Mouse (Mus musculus): ENCODE data around the gene Slc9a5.

Gene Slc9a5

GRCm38 (mm10) chr8:105348450-105349095 is at the start of gene Slc9a5:
Gene Slc9a5 (plus strand): TSS chr8:105348843.
- DNase-seq (ENCODE audit: low spot score) = no peak

GRCm38 (mm10) chr8:105299962-105300361 is 48.7 kb upstream of the Slc9a5 start:
- DNase-seq (ENCODE audit: low spot score) = peak; percentile 75

- DNase-seq (ENCODE audit: low spot score) = no peak
Observed at GRCm38 (mm10) chr8:105303396-105303795, 45.2 kb upstream of the Slc9a5 start.

- no peak for DNase-seq (ENCODE audit: low spot score)
Observed at GRCm38 (mm10) chr8:105303874-105304273, 44.8 kb upstream of the Slc9a5 start.

GRCm38 (mm10) chr8:105304325-105305210 is 44.1 kb upstream of the Slc9a5 start:
- DNase-seq (ENCODE audit: low spot score) = no peak

GRCm38 (mm10) chr8:105305211-105306145 is 43.2 kb upstream of the Slc9a5 start, which contains the start of gene Elmo3:
Gene Elmo3 (plus strand): TSS chr8:105305601.
- no peak for DNase-seq (ENCODE audit: low spot score)

GRCm38 (mm10) chr8:105306146-105306691 is 42.4 kb upstream of the Slc9a5 start:
- DNase-seq (ENCODE audit: low spot score) = no peak

- no peak for DNase-seq (ENCODE audit: low spot score)
Observed at GRCm38 (mm10) chr8:105307670-105308069, 41.0 kb upstream of the Slc9a5 start.

- no peak for DNase-seq (ENCODE audit: low spot score)
Observed at GRCm38 (mm10) chr8:105308428-105308827, 40.2 kb upstream of the Slc9a5 start.

GRCm38 (mm10) chr8:105309142-105309847 is 39.3 kb upstream of the Slc9a5 start:
- no peak for DNase-seq (ENCODE audit: low spot score)

GRCm38 (mm10) chr8:105310118-105310517 is 38.5 kb upstream of the Slc9a5 start:
- no peak for DNase-seq (ENCODE audit: low spot score)

- DNase-seq (ENCODE audit: low spot score) = no peak
Observed at GRCm38 (mm10) chr8:105311718-105312117, 36.9 kb upstream of the Slc9a5 start.

- no peak for DNase-seq (ENCODE audit: low spot score)
Observed at GRCm38 (mm10) chr8:105312891-105313481, 35.7 kb upstream of the Slc9a5 start.

GRCm38 (mm10) chr8:105313622-105314402 is 34.8 kb upstream of the Slc9a5 start:
- no peak for DNase-seq (ENCODE audit: low spot score)

GRCm38 (mm10) chr8:105315073-105315769 is 33.4 kb upstream of the Slc9a5 start:
- no peak for DNase-seq (ENCODE audit: low spot score)

- no peak for DNase-seq (ENCODE audit: low spot score)
Observed at GRCm38 (mm10) chr8:105317941-105318340, 30.7 kb upstream of the Slc9a5 start.

GRCm38 (mm10) chr8:105318662-105319190 is 29.9 kb upstream of the Slc9a5 start:
- DNase-seq (ENCODE audit: low spot score) = no peak

GRCm38 (mm10) chr8:105323183-105323582 is 25.5 kb upstream of the Slc9a5 start:
- no peak for DNase-seq (ENCODE audit: low spot score)

GRCm38 (mm10) chr8:105325641-105326093 is 23.0 kb upstream of the Slc9a5 start:
- DNase-seq (ENCODE audit: low spot score) = no peak

All from spleen, adult 12 weeks (tissue).